Mouse (Mus musculus) midbrain, embryonic 10.5 days (tissue): ENCODE data around the gene Gm5565. TPM values are rescaled to one million over a fixed set of nuclear protein-coding genes. Genes with fewer than 3 reads are reported as not detected.
"Not testable (repeated sequence)": the region's sequence is repeated elsewhere in the genome, so short reads cannot be mapped to it uniquely, and the experiment has no call there.

Experiments
- DNase-seq: peaks from one replicate; pipeline ENCODE4 v3.0.0-alpha.2; 2017; ENCODE audit warnings: low spot score
- H3K27ac ChIP-seq: fragments of 300-500 bp; sonication (generic); replicated peaks from 2 replicates; pipeline ENCODE4 v1.5.1; 2016; ENCODE audit warnings: mild to moderate bottlenecking
- H3K27me3 ChIP-seq: fragments of 300-500 bp; sonication (generic); 2 replicates; pipeline ENCODE4 v1.6.1; 2016; ENCODE audit warnings: low read depth, mild to moderate bottlenecking; ENCODE audit not compliant: poor library complexity, severe bottlenecking
- H3K36me3 ChIP-seq: fragments of 300-500 bp; sonication (generic); 2 replicates; pipeline ENCODE4 v1.6.1; 2016; ENCODE audit warnings: mild to moderate bottlenecking, moderate library complexity
- H3K4me1 ChIP-seq: fragments of 300-500 bp; sonication (generic); 2 replicates; pipeline ENCODE4 v1.6.1; 2016
- H3K4me3 ChIP-seq: fragments of 300-500 bp; sonication (generic); 2 replicates; pipeline ENCODE4 v1.5.1; 2016; ENCODE audit warnings: mild to moderate bottlenecking, moderate library complexity
- H3K9me3 ChIP-seq: fragments of 300-500 bp; sonication (generic); replicated peaks from 2 replicates; pipeline ENCODE4 v1.6.1; 2016; ENCODE audit warnings: mild to moderate bottlenecking
- WGBS: fragments of 180-500 bp; shearing (Covaris S2); methylation state at CpG from one replicate; pipeline ENCODE4 v1.1.7; 2016; 5-methylcytosine and 5-hydroxymethylcytosine counted together
- polyA plus RNA-seq: library from polyadenylated mRNA; unstranded; fragments of >200 nt; fragmentation: Nextera tagmentation; extraction: Ambion mirVana; gene quantifications from 2 replicates; pipeline ENCODE4 v1.2.1, GENCODE M21; 2016

Gene Gm5565
- not detected in 2 replicates for polyA plus RNA-seq

DNA sequence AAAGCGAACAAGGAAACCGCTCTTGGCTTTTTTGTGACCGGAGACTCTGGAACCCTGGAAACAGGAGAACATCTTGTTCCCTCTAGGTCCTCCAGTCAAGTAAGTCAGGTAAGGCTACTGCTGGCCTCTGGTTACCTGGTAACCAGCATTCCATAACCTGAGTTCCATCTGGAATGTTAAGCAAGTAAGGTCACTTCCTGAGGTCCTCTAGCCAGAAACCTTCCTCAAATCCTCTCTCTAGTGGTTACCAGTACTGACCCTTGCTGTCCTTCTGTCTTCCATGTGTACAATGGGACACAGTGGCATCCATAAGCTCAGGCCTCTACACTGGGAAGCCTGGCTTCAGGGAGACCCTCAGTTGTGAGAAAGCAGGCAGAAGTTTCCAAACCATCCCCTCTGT, at the start of gene Gm5565:
Gene Gm5565, minus strand, starts transcription at position 101 of the 400 bp plus-strand sequence.
- H3K36me3 ChIP-seq, H3K27me3 ChIP-seq, H3K4me3 ChIP-seq, H3K4me1 ChIP-seq, DNase-seq, H3K27ac ChIP-seq: not testable (repeated sequence)
- 94% methylated on average over 3 of the region's 3 CpGs for WGBS
- peaks cover 28% of the 10 kb centered on the region for H3K9me3 ChIP-seq

DNA sequence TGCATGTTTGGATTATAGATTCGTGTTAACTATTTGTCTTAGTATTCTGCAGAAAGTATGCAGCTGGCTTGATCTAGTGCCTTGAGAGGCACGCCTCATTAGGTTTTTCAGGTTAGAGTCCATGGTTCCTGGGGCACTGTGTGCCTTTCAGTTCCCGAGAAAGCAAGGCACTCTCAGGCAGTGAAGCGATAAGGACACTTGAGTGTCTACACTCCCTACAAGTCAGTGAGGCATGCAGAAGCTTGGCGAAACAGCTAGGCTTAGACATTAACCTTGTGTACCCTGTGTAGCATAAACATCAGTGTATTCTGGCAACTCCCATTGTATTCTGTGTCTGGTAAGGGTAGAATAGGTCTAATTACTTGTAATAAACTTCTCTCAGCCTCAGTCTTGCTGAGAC, 45.2 kb upstream of the Gm5565 start:
- H3K36me3 ChIP-seq: peaks cover 96% of the 10 kb centered on the region

DNA sequence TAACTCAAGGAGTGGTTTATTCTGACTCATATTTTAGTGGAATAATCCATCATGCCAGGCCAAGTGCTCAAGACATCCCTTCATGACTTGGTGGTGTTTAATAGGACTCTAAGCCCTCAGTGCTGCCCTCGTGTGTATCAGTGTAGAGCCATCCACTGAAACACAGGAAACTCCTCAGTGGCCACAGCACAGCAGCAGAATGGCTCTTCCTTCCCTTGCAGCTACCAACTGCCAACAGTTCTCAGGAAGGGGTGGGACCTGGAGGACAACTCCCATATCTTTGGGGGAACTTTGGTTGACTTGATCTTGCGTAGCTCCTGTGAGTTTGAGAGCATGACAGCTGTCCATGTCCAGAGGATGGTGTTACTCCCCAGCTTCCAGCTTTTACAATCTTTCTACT, 43.6 kb upstream of the Gm5565 start:
- Histone ChIP-seq H3K4me3 (no peak overlapping the region), H3K27ac (no peak overlapping the region), H3K9me3 (peaks cover 19% of the 10 kb centered on the region; the same call in 1 of the 2 replicates), H3K27me3 (no peaks in the 10 kb centered on the region), H3K36me3 (peaks cover 86% of the 10 kb centered on the region), H3K4me1 (no peaks in the 10 kb centered on the region)
- DNase-seq: no peak
- 83% methylated on average over 2 of the region's 2 CpGs for WGBS

More for the DNA sequence above, 45.2 kb upstream of the Gm5565 start:
- Histone ChIP-seq H3K4me1 (no peaks in the 10 kb centered on the region), H3K4me3 (no peak overlapping the region), H3K27me3 (no peaks in the 10 kb centered on the region), H3K27ac (no peak overlapping the region), H3K9me3 (peaks cover 19% of the 10 kb centered on the region; the same call in 1 of the 2 replicates)
- 93% methylated on average over 5 of the region's 5 CpGs for WGBS
- no peak for DNase-seq

DNA sequence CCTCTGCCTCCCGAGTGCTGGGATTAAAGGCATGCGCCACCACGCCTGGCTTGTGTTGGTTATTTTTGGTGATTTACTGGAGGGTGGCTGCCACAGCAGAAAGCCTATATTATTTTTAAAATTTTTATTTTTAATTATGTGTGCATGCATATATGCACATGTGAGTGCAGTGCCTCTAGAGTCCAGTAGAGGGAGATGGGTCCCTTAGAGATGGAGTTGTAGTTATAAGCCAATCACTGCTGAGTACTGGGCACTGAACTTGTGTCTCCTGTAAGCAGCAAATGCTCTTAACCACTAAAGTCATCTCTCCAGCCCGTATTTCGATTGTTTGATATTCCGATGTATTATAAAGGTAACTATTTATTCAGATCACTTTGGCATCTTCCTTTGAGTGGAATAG, 40.2 kb upstream of the Gm5565 start:
- DNase-seq: no peak
- Histone ChIP-seq H3K9me3 (peaks cover 19% of the 10 kb centered on the region; the same call in 1 of the 2 replicates), H3K36me3 (peaks cover 52% of the 10 kb centered on the region), H3K4me3 (no peak overlapping the region), H3K4me1 (no peaks in the 10 kb centered on the region), H3K27me3 (no peaks in the 10 kb centered on the region), H3K27ac (no peak overlapping the region)
- 98% methylated on average over 6 of the region's 6 CpGs for WGBS

DNA sequence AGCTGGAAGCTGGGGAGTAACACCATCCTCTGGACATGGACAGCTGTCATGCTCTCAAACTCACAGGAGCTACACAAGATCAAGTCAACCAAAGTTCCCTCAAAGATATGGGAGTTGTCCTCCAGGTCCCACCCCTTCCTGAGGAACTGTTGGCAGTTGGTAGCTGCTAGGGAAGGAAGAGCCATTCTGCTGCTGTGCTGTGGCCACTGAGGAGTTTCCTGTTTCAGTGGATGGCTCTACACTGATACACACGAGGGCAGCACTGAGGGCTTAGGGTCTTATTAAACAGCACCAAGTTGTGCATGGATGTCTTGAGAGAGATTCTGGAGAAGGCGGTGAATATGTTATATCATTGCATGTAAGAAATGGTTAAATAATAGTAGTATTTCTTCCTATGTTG, 39.2 kb upstream of the Gm5565 start:
- no peaks in the 10 kb centered on the region for H3K4me1 ChIP-seq
- no peak for DNase-seq
- H3K27ac ChIP-seq: no peak overlapping the region
- peaks cover 19% of the 10 kb centered on the region; the same call in 1 of the 2 replicates for H3K9me3 ChIP-seq
- H3K27me3 ChIP-seq: no peaks in the 10 kb centered on the region
- H3K4me3 ChIP-seq: no peak overlapping the region
- 91% methylated on average over 2 of the region's 2 CpGs for WGBS
- H3K36me3 ChIP-seq: peaks cover 42% of the 10 kb centered on the region

DNA sequence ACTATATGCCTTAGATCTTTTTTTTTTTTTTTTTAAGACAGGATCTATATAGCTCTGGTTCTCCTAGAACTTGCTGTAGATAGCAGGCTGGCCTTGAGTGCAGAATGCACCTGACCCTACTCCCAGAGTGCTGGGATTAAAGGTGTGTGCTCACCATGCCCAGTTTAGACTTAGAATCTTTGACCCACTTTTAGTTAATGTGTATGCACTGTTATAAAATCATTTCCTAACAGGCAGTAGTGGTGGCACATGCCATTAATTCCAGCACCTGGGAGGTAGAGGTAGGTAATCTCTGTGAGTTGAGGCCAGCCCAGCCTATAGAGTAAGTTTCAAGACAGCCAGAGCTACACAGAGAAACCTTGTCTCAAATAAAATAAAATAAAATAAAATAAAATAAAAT, 38.7 kb upstream of the Gm5565 start:
- DNase-seq: no peak
- peaks cover 37% of the 10 kb centered on the region for H3K36me3 ChIP-seq
- no peak overlapping the region for H3K27ac ChIP-seq
- H3K27me3 ChIP-seq: no peaks in the 10 kb centered on the region
- H3K4me3 ChIP-seq: no peak overlapping the region
- H3K4me1 ChIP-seq: no peaks in the 10 kb centered on the region
- peaks cover 19% of the 10 kb centered on the region; the same call in 1 of the 2 replicates for H3K9me3 ChIP-seq

DNA sequence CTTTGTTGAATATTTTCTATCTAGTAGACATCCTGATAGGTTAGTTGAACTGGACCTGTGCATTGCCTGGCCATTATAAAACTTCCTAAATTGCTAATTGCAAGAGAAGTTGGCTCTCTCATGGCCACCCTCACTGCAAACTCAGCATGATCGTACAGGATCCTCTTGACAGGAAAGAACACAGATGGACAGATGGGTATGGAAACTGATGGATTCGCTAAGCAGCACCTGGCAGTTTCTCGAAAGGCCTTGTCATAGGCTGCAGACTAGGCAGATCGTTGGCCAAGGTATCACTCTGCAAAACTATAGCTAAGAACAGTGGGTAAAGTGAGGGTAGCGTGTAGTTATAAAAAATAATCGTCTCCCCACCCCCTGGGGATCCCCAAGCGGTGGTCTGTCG, 33.0 kb upstream of the Gm5565 start:
- Histone ChIP-seq H3K9me3 (0 out of 2 replicates have a peak, but pooled peaks cover 3% of the 10 kb centered on the region), H3K4me1 (no peaks in the 10 kb centered on the region), H3K27me3 (no peaks in the 10 kb centered on the region), H3K4me3 (no peak overlapping the region), H3K27ac (no peak overlapping the region), H3K36me3 (no peaks in the 10 kb centered on the region)
- WGBS: 84% methylated on average over 8 of the region's 8 CpGs
- no peak for DNase-seq

DNA sequence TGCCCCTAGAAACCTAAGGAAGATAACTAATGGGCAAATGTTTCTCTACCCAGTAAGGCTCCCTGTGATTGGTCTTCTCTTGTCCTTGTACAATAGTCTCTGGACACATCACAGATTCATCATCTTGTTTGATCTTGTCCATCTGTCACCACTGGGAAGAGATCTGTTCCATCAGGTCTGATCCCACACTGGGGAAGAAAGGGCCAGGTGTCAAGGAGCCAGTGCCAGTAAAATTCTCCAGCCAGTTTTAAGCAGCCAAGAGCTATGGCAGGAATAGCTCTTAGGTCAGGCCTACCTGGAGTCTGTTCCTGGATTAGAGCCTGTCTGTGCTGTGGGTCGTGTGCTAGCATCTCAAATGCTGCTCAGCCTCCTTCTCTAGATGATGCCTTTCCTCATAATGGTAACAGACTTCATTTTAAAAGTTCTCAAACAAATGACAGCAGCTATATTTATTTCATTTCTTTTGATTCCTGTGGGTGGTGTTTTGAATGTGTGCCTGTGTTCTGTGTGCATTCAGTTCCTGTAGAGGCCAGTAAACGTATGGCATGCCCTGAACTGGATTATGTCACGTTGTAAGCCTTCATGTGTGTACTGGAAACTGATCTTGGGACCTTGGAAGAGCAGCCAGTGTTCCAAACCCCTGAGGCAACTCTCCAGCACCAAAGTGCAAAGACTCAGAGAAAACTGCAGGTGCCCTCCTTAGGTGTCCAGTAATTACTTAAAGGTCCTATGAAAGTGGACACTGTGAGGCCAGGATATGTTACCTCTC, 30.3 kb upstream of the Gm5565 start:
- H3K36me3 ChIP-seq: no peaks in the 10 kb centered on the region
- 65% methylated on average over 3 of the region's 3 CpGs for WGBS
- H3K4me1 ChIP-seq: no peaks in the 10 kb centered on the region
- H3K9me3 ChIP-seq: peaks cover 3% of the 10 kb centered on the region; the same call in 1 of the 2 replicates
- H3K27me3 ChIP-seq: no peaks in the 10 kb centered on the region
- no peak for DNase-seq
- no peak overlapping the region for H3K4me3 ChIP-seq
- no peak overlapping the region for H3K27ac ChIP-seq

DNA sequence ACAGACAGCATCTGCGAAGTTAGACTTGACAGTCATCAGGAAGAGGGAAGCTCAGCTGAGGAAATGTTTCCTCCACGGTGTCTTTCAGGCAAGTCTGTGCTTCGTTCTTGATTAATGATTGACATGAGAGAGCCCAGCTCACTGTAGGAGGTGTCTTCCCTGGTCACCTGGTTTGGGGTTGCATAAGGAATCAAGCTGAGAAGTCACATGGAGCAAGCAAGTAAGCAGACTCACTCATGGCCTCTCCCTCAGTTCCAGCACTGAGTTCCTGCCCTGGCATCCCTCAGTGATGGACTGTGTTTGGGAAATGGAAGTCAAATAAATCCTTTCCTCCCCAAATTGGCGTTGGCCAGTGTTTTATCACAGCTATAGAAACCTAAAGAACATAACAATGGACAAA, 29.8 kb upstream of the Gm5565 start:
- no peak for DNase-seq
- 67% methylated on average over 4 of the region's 4 CpGs for WGBS
- peaks cover 7% of the 10 kb centered on the region; the same call in 1 of the 2 replicates for H3K9me3 ChIP-seq
- H3K27me3 ChIP-seq: no peaks in the 10 kb centered on the region
- no peaks in the 10 kb centered on the region for H3K4me1 ChIP-seq
- no peaks in the 10 kb centered on the region for H3K36me3 ChIP-seq
- H3K27ac ChIP-seq: no peak overlapping the region
- H3K4me3 ChIP-seq: no peak overlapping the region

DNA sequence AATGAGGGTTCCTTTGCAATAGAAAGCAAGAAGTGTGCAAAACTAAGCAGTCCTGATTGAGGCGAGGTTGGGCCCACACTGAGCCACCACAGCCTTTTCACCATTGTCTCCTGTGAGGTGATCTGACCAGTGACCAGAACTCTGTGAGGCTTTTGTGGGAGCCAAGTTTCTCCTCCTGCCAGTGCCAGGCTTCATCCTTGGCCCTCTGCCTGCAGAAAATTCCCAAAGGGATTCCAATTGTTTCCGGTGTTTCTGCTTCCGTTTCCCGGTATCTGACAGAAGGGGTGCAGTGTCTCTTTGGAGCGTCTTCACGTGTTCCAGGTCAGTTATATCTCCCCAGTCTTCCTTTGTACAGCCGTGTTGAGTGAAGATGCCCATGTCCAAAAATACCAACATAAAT, 28.4 kb upstream of the Gm5565 start:
- WGBS: 88% methylated on average over 7 of the region's 7 CpGs
- Histone ChIP-seq H3K4me1 (no peaks in the 10 kb centered on the region), H3K4me3 (no peak overlapping the region), H3K27me3 (no peaks in the 10 kb centered on the region), H3K27ac (no peak overlapping the region), H3K36me3 (no peaks in the 10 kb centered on the region), H3K9me3 (peaks cover 17% of the 10 kb centered on the region)
- DNase-seq: no peak

DNA sequence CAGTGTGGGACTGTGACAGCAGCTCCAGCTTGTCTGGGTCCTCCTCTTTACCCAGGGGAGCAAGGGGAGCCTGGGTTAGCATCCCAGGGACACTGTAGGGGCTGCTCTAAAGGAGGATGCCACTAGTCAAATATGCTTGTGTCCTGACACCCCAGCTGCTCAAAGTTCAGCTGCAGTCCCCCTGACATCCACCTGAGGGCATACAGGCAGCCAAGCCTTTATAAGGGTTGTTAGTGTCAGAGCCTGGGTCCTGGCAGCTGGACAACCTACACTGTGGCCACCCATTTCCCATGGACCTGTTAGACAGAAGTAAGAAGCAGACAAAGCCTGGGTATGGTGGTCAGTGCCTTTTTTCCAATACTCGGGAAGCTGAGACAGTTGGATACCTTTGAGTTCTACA, 27.8 kb upstream of the Gm5565 start:
- Histone ChIP-seq H3K27me3 (no peaks in the 10 kb centered on the region), H3K36me3 (no peaks in the 10 kb centered on the region), H3K9me3 (peaks cover 22% of the 10 kb centered on the region), H3K27ac (no peak overlapping the region), H3K4me1 (no peaks in the 10 kb centered on the region), H3K4me3 (no peak overlapping the region)
- DNase-seq: no peak
- WGBS: 86% methylated on average over 1 of the region's 1 CpGs

DNA sequence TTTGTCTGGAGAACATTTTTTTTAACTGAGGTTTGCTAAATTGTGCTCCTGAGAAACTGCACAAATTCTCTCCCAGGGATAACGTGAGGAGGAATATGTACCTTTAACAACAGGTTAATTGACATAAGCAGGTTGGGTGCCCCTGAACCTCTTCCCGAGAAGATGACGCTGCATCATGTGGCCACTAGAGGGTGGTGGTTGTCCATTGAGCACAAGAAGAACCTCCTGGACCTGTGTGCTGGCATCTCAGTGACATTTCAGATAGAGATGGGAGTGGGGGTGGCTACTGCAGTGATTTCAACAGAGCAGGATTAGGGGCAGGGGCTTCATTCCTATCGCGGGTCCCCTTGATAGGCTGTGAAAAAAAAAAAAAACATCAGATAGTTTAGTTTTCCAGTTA, 27.1 kb upstream of the Gm5565 start:
- peaks cover 25% of the 10 kb centered on the region for H3K9me3 ChIP-seq
- not testable (repeated sequence) for H3K4me3 ChIP-seq, H3K4me1 ChIP-seq, H3K27ac ChIP-seq, H3K27me3 ChIP-seq, DNase-seq, H3K36me3 ChIP-seq
- 40% methylated on average over 5 of the region's 5 CpGs for WGBS

DNA sequence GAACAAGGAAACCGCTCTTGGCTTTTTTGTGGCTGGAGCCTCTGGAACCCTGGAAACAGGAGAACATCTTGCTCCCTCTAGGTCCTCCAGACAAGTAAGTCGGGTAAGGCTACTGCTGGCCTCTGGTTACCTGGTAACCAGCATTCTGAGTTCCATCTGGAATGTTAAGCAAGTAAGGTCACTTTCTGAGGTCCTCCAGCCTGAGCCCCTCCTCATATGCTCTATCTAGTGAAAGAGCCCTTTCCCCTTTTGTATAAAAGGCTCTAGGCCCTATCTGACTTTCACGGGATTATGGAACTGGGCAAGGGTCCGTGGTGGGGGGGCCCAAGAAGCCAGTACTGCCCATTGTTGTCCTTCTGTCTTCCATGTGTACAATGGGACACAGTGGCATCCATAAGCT, 24.9 kb upstream of the Gm5565 start, which contains the start of gene 1700001J03Rik:
Gene 1700001J03Rik, minus strand, starts transcription at position 101 of the 400 bp plus-strand sequence.
- WGBS: 81% methylated on average over 4 of the region's 4 CpGs
- DNase-seq, H3K27ac ChIP-seq, H3K4me3 ChIP-seq, H3K4me1 ChIP-seq, H3K27me3 ChIP-seq, H3K36me3 ChIP-seq: not testable (repeated sequence)
- H3K9me3 ChIP-seq: peaks cover 30% of the 10 kb centered on the region
